Mouse (Mus musculus): ENCODE data around the gene Ctnnd2.

The Ctnnd2 gene

GRCm38 (mm10) chr15:30701592-30701991 lies 529.2 kb downstream of the Ctnnd2 start:
- in situ Hi-C loops (cut with MboI; ENCODE audit: low sequenced_read_pairs) = no loop called here

GRCm38 (mm10) chr15:30709026-30709753 lies 536.8 kb downstream of the Ctnnd2 start:
- in situ Hi-C loops (cut with MboI; ENCODE audit: low sequenced_read_pairs) = no loop called here

- in situ Hi-C loops (cut with MboI; ENCODE audit: low sequenced_read_pairs) = no loop called here
These were observed 537.3 kb downstream of the Ctnnd2 start for GRCm38 (mm10) chr15:30709754-30710105.

GRCm38 (mm10) chr15:30714823-30715222 lies 542.4 kb downstream of the Ctnnd2 start:
- in situ Hi-C loops (cut with MboI; ENCODE audit: low sequenced_read_pairs) = no loop called here

- in situ Hi-C loops (cut with MboI; ENCODE audit: low sequenced_read_pairs) = no loop called here
These were observed 546.4 kb downstream of the Ctnnd2 start for GRCm38 (mm10) chr15:30718811-30719210.

- in situ Hi-C loops (cut with MboI; ENCODE audit: low sequenced_read_pairs) = no loop called here
These were observed 546.8 kb downstream of the Ctnnd2 start for GRCm38 (mm10) chr15:30719226-30719625.

GRCm38 (mm10) chr15:30721098-30721497 lies 548.7 kb downstream of the Ctnnd2 start:
- in situ Hi-C loops (cut with MboI; ENCODE audit: low sequenced_read_pairs) = no loop called here

GRCm38 (mm10) chr15:30726066-30726465 lies 553.7 kb downstream of the Ctnnd2 start:
- in situ Hi-C loops (cut with MboI; ENCODE audit: low sequenced_read_pairs) = no loop called here

GRCm38 (mm10) chr15:30738178-30738577 lies 565.8 kb downstream of the Ctnnd2 start:
- in situ Hi-C loops (cut with MboI; ENCODE audit: low sequenced_read_pairs) = no loop called here

- in situ Hi-C loops (cut with MboI; ENCODE audit: low sequenced_read_pairs) = no loop called here
These were observed 568.3 kb downstream of the Ctnnd2 start for GRCm38 (mm10) chr15:30740728-30741127.

GRCm38 (mm10) chr15:30757991-30758390 lies 585.6 kb downstream of the Ctnnd2 start:
- in situ Hi-C loops (cut with MboI; ENCODE audit: low sequenced_read_pairs) = no loop called here

GRCm38 (mm10) chr15:30762211-30762610 lies 589.8 kb downstream of the Ctnnd2 start:
- in situ Hi-C loops (cut with MboI; ENCODE audit: low sequenced_read_pairs) = no loop called here

GRCm38 (mm10) chr15:30762695-30763285 lies 590.4 kb downstream of the Ctnnd2 start:
- in situ Hi-C loops (cut with MboI; ENCODE audit: low sequenced_read_pairs) = no loop called here

- in situ Hi-C loops (cut with MboI; ENCODE audit: low sequenced_read_pairs) = no loop called here
These were observed 604.5 kb downstream of the Ctnnd2 start for GRCm38 (mm10) chr15:30776931-30777330.

- in situ Hi-C loops (cut with MboI; ENCODE audit: low sequenced_read_pairs) = no loop called here
These were observed 605.4 kb downstream of the Ctnnd2 start for GRCm38 (mm10) chr15:30777801-30778200.

GRCm38 (mm10) chr15:30779903-30780302 lies 607.5 kb downstream of the Ctnnd2 start:
- in situ Hi-C loops (cut with MboI; ENCODE audit: low sequenced_read_pairs) = no loop called here

- in situ Hi-C loops (cut with MboI; ENCODE audit: low sequenced_read_pairs) = no loop called here
These were observed 608.6 kb downstream of the Ctnnd2 start for GRCm38 (mm10) chr15:30780977-30781376.

- in situ Hi-C loops (cut with MboI; ENCODE audit: low sequenced_read_pairs) = no loop called here
These were observed 613.4 kb downstream of the Ctnnd2 start for GRCm38 (mm10) chr15:30785706-30786320.

GRCm38 (mm10) chr15:30793260-30793659 lies 620.9 kb downstream of the Ctnnd2 start:
- in situ Hi-C loops (cut with MboI; ENCODE audit: low sequenced_read_pairs) = no loop called here

GRCm38 (mm10) chr15:30795723-30796122 lies 623.3 kb downstream of the Ctnnd2 start:
- in situ Hi-C loops (cut with MboI; ENCODE audit: low sequenced_read_pairs) = no loop called here

GRCm38 (mm10) chr15:30827424-30828263 lies 655.3 kb downstream of the Ctnnd2 start:
- in situ Hi-C loops (cut with MboI; ENCODE audit: low sequenced_read_pairs) = no loop called here
